Mouse (Mus musculus): ENCODE results near the gene Rarres2. TPM values are rescaled to one million over a fixed set of nuclear protein-coding genes. Genes with fewer than 3 reads are reported as not detected.

Rarres2 gene
- total RNA-seq, 2 experiments from 2014 or later = 13.9 to 22.2 TPM

- peak overlapping the region; percentile 97 for H3K27ac ChIP-seq
- peak overlapping the region; percentile 79 for H3K4me3 ChIP-seq
- DNase-seq = peak; percentile 54
- TF ChIP-seq CTCF (IDR thresholded peaks at IDR 0.05) = no peak
- intact Hi-C loops (cut with DNase I) = no loop called here
Measured at GRCm38 (mm10) chr6:48595278-48595677, 22.7 kb upstream of the Rarres2 start.

GRCm38 (mm10) chr6:48594043-48594738 lies 21.6 kb upstream of the Rarres2 start:
- no peak for DNase-seq

GRCm38 (mm10) chr6:48593158-48594042 lies 20.8 kb upstream of the Rarres2 start, which contains the start of the genes Repin1 and Gm44965:
Gene Repin1, plus strand, starts transcription at chr6:48593883.
Gene Gm44965, plus strand, starts transcription at chr6:48593941.
- peak; percentile 71 for TF ChIP-seq CTCF (IDR thresholded peaks at IDR 0.05)
- intact Hi-C loops (cut with DNase I) = loop anchor here (2.0 kb wide), 1 partner anchor 39 kb away; the partner anchor contains the start of gene Lrrc61
- Histone ChIP-seq H3K27ac (peak within 1 kb of the TSS; percentile 97), H3K4me3 (peak within 1 kb of the TSS; percentile 79)
- DNase-seq = peak; percentile 97

More at GRCm38 (mm10) chr6:48594043-48594738, 21.6 kb upstream of the Rarres2 start:
- peak overlapping the region; percentile 97 for H3K27ac ChIP-seq
- intact Hi-C loops (cut with DNase I) = no loop called here
- TF ChIP-seq CTCF (IDR thresholded peaks at IDR 0.05) = no peak
- H3K4me3 ChIP-seq = peak overlapping the region; percentile 79

GRCm38 (mm10) chr6:48591871-48592270 lies 19.3 kb upstream of the Rarres2 start:
- no peak for TF ChIP-seq CTCF (IDR thresholded peaks at IDR 0.05)

GRCm38 (mm10) chr6:48591221-48591845 lies 18.7 kb upstream of the Rarres2 start:
- no peak for DNase-seq
- Histone ChIP-seq H3K4me3 (no peak overlapping the region), H3K27ac (peak overlapping the region; percentile 31; the same call in 1 of the 2 replicates)
- no peak for TF ChIP-seq CTCF (IDR thresholded peaks at IDR 0.05)
- intact Hi-C loops (cut with DNase I) = no loop called here

More at GRCm38 (mm10) chr6:48591871-48592270, 19.3 kb upstream of the Rarres2 start:
- intact Hi-C loops (cut with DNase I) = loop anchor here (2.0 kb wide), 1 partner anchor 37 kb away; the partner anchor contains the start of gene Lrrc61
- Histone ChIP-seq H3K4me3 (no peak overlapping the region), H3K27ac (peak overlapping the region; percentile 31; the same call in 1 of the 2 replicates)
- no peak for DNase-seq

GRCm38 (mm10) chr6:48589194-48589750 lies 16.7 kb upstream of the Rarres2 start, which contains the start of gene Gm45021:
Gene Gm45021, plus strand, starts transcription at chr6:48589610.
- peak within 1 kb of the TSS; percentile 81 for H3K27ac ChIP-seq
- DNase-seq = peak; percentile 55
- H3K4me3 ChIP-seq = no peak within 1 kb of the TSS
- no peak for TF ChIP-seq CTCF (IDR thresholded peaks at IDR 0.05)
- intact Hi-C loops (cut with DNase I) = no loop called here

GRCm38 (mm10) chr6:48582037-48582436 lies 9.4 kb upstream of the Rarres2 start:
- Histone ChIP-seq H3K27ac (no peak overlapping the region), H3K4me3 (no peak overlapping the region)
- no peak for DNase-seq
- peak; percentile 91; the same call in 1 of the 2 replicates for TF ChIP-seq CTCF (IDR thresholded peaks at IDR 0.05)
- intact Hi-C loops (cut with DNase I) = loop anchor here (2.0 kb wide), 1 partner anchor 61 kb away; no protein-coding TSS in a partner anchor

GRCm38 (mm10) chr6:48581257-48581656 lies 8.7 kb upstream of the Rarres2 start:
- intact Hi-C loops (cut with DNase I) = no loop called here
- no peak overlapping the region for H3K4me3 ChIP-seq
- no peak overlapping the region for H3K27ac ChIP-seq
- DNase-seq = no peak
- TF ChIP-seq CTCF (IDR thresholded peaks at IDR 0.05) = no peak

GRCm38 (mm10) chr6:48579215-48579648 lies 6.6 kb upstream of the Rarres2 start:
- Histone ChIP-seq H3K27ac (peak overlapping the region; percentile 73), H3K4me3 (peak overlapping the region; percentile 19; the same call in 1 of the 2 replicates)
- intact Hi-C loops (cut with DNase I) = no loop called here
- TF ChIP-seq CTCF (IDR thresholded peaks at IDR 0.05) = no peak
- DNase-seq = peak; percentile 28

- no peak for TF ChIP-seq CTCF (IDR thresholded peaks at IDR 0.05)
- no peak overlapping the region for H3K4me3 ChIP-seq
- H3K27ac ChIP-seq = peak overlapping the region; percentile 73
- no peak for DNase-seq
- intact Hi-C loops (cut with DNase I) = no loop called here
Measured at GRCm38 (mm10) chr6:48578736-48579135, 6.1 kb upstream of the Rarres2 start.

- DNase-seq = no peak
- no peak for TF ChIP-seq CTCF (IDR thresholded peaks at IDR 0.05)
- Histone ChIP-seq H3K27ac (peak overlapping the region; percentile 84; the same call in 1 of the 2 replicates), H3K4me3 (no peak overlapping the region)
- intact Hi-C loops (cut with DNase I) = no loop called here
Measured at GRCm38 (mm10) chr6:48573981-48574380, 1.4 kb upstream of the Rarres2 start.

GRCm38 (mm10) chr6:48573280-48573679 lies 691 bp upstream of the Rarres2 start:
- peak overlapping the region; percentile 70; the same call in 1 of the 2 replicates for H3K4me3 ChIP-seq
- TF ChIP-seq CTCF (IDR thresholded peaks at IDR 0.05) = no peak
- peak overlapping the region; percentile 84 for H3K27ac ChIP-seq
- DNase-seq = peak; percentile 42
- intact Hi-C loops (cut with DNase I) = no loop called here
